Mouse (Mus musculus) neural tube, embryonic 11.5 days (tissue): Measurements from ENCODE around the gene Tiam1. TPM values are rescaled to one million over a fixed set of nuclear protein-coding genes. Genes with fewer than 3 reads are reported as not detected.

ENCODE experiments used
- ATAC-seq: fragments of 200-750 bp; cut with Nextera tagmentation; 2 replicates; pipeline ENCODE4 v1.8.0; 2017; ENCODE audit warnings: moderate number of reproducible peaks, mild to moderate bottlenecking, moderate TSS enrichment, moderate library complexity; ENCODE audit not compliant: insufficient read depth, low FRiP score, low TSS enrichment
- DNase-seq: peaks from one replicate; pipeline ENCODE4 v3.0.0-alpha.2; 2015; ENCODE audit warnings: low spot score
- H3K27ac ChIP-seq: fragments of 300-500 bp; sonication (generic); 2 replicates; pipeline ENCODE4 v1.5.1; 2014; ENCODE audit warnings: low read depth, mild to moderate bottlenecking, low read length
- H3K27me3 ChIP-seq: fragments of 300-500 bp; sonication (generic); 2 replicates; pipeline ENCODE4 v1.6.1; 2014; ENCODE audit warnings: mild to moderate bottlenecking, low read length, mixed read lengths; ENCODE audit not compliant: control insufficient read depth, insufficient read depth
- H3K36me3 ChIP-seq: fragments of 300-500 bp; sonication (generic); 2 replicates; pipeline ENCODE4 v1.6.1; 2014; ENCODE audit warnings: mild to moderate bottlenecking, low read length, moderate library complexity, mixed read lengths; ENCODE audit not compliant: control insufficient read depth, insufficient read depth
- H3K4me1 ChIP-seq: fragments of 300-500 bp; sonication (generic); 2 replicates; pipeline ENCODE4 v1.6.1; 2014; ENCODE audit warnings: low read length, mixed read lengths; ENCODE audit not compliant: control insufficient read depth, insufficient read depth
- H3K4me2 ChIP-seq: fragments of 300-500 bp; sonication (generic); 2 replicates; pipeline ENCODE4 v1.6.1; 2014; ENCODE audit warnings: low read depth, mild to moderate bottlenecking, moderate library complexity
- H3K4me3 ChIP-seq: fragments of 300-500 bp; sonication (generic); 2 replicates; pipeline ENCODE4 v1.5.1; 2014; ENCODE audit warnings: low read depth, low read length
- H3K9ac ChIP-seq: fragments of 300-500 bp; sonication (generic); 2 replicates; pipeline ENCODE4 v1.6.1; 2014; ENCODE audit warnings: mild to moderate bottlenecking, low read length
- H3K9me3 ChIP-seq: fragments of 300-500 bp; sonication (generic); 2 replicates; pipeline ENCODE4 v1.6.1; 2016; ENCODE audit warnings: low read length; ENCODE audit not compliant: control insufficient read depth
- WGBS: fragments of 180-500 bp; shearing (Covaris S2); extraction: QIAGEN DNeasy Blood & Tissue Kit; methylation state at CpG from one replicate; pipeline ENCODE4 v1.1.7; 2014; 5-methylcytosine and 5-hydroxymethylcytosine counted together
- polyA plus RNA-seq: library from polyadenylated mRNA; unstranded; fragments of >200 nt; fragmentation: Nextera tagmentation; extraction: Ambion mirVana; gene quantifications from 2 replicates; pipeline ENCODE4 v1.2.1, GENCODE M21; 2014

Gene Tiam1
- polyA plus RNA-seq, 1 experiment from 2014 or later: 27.7 TPM

- Histone ChIP-seq H3K4me1 (no peaks in the 10 kb centered on the region), H3K27me3 (no peaks in the 10 kb centered on the region), H3K9ac (no peak overlapping the region), H3K36me3 (no peaks in the 10 kb centered on the region), H3K4me3 (no peak overlapping the region), H3K4me2 (no peak overlapping the region), H3K27ac (no peak overlapping the region), H3K9me3 (no peaks in the 10 kb centered on the region)
- no peak for DNase-seq
- WGBS: 80% methylated on average over 8 of the region's 8 CpGs
- no peak for ATAC-seq
Observed at GRCm38 (mm10) chr16:89912686-89913375, 230.7 kb downstream of the Tiam1 start.

- WGBS: 82% methylated on average over 26 of the region's 26 CpGs
- no peaks in the 10 kb centered on the region for H3K27me3 ChIP-seq
- ATAC-seq (no peak), DNase-seq (no peak)
- H3K9me3 ChIP-seq: no peaks in the 10 kb centered on the region
- no peak overlapping the region for H3K9ac ChIP-seq
- H3K36me3 ChIP-seq: no peaks in the 10 kb centered on the region
- H3K4me3 ChIP-seq: no peak overlapping the region
- no peaks in the 10 kb centered on the region for H3K4me1 ChIP-seq
- H3K4me2 ChIP-seq: no peak overlapping the region
- no peak overlapping the region for H3K27ac ChIP-seq
Observed at GRCm38 (mm10) chr16:89909393-89910068, 234.0 kb downstream of the Tiam1 start.

- DNase-seq (no peak), ATAC-seq (no peak)
- no peaks in the 10 kb centered on the region for H3K36me3 ChIP-seq
- H3K9me3 ChIP-seq: no peaks in the 10 kb centered on the region
- WGBS: 86% methylated on average over 9 of the region's 9 CpGs
- H3K4me1 ChIP-seq: no peaks in the 10 kb centered on the region
- no peaks in the 10 kb centered on the region for H3K27me3 ChIP-seq
- no peak overlapping the region for H3K4me2 ChIP-seq
- H3K4me3 ChIP-seq: no peak overlapping the region
- H3K27ac ChIP-seq: no peak overlapping the region
- no peak overlapping the region for H3K9ac ChIP-seq
Observed at GRCm38 (mm10) chr16:89907651-89908050, 235.9 kb downstream of the Tiam1 start.

GRCm38 (mm10) chr16:89906909-89907308 lies 236.7 kb downstream of the Tiam1 start:
- H3K4me1 ChIP-seq: no peaks in the 10 kb centered on the region
- H3K27me3 ChIP-seq: no peaks in the 10 kb centered on the region
- H3K4me2 ChIP-seq: no peak overlapping the region
- H3K9me3 ChIP-seq: no peaks in the 10 kb centered on the region
- no peaks in the 10 kb centered on the region for H3K36me3 ChIP-seq
- H3K9ac ChIP-seq: no peak overlapping the region
- DNase-seq: no peak
- no peak overlapping the region for H3K27ac ChIP-seq
- 95% methylated on average over 7 of the region's 7 CpGs for WGBS
- no peak overlapping the region for H3K4me3 ChIP-seq
- no peak for ATAC-seq

GRCm38 (mm10) chr16:89905730-89906305 lies 237.8 kb downstream of the Tiam1 start:
- no peaks in the 10 kb centered on the region for H3K27me3 ChIP-seq
- no peaks in the 10 kb centered on the region for H3K4me1 ChIP-seq
- ATAC-seq (no peak), DNase-seq (no peak)
- H3K4me2 ChIP-seq: no peak overlapping the region
- H3K9ac ChIP-seq: no peak overlapping the region
- H3K4me3 ChIP-seq: no peak overlapping the region
- WGBS: 95% methylated on average over 1 of the region's 1 CpGs
- no peak overlapping the region for H3K27ac ChIP-seq
- no peaks in the 10 kb centered on the region for H3K9me3 ChIP-seq
- H3K36me3 ChIP-seq: no peaks in the 10 kb centered on the region

- H3K9ac ChIP-seq: no peak overlapping the region
- no peaks in the 10 kb centered on the region for H3K36me3 ChIP-seq
- DNase-seq (no peak), ATAC-seq (no peak)
- no peak overlapping the region for H3K27ac ChIP-seq
- no peaks in the 10 kb centered on the region for H3K27me3 ChIP-seq
- no peak overlapping the region for H3K4me2 ChIP-seq
- no peaks in the 10 kb centered on the region for H3K4me1 ChIP-seq
- WGBS: 97% methylated on average over 12 of the region's 12 CpGs
- no peak overlapping the region for H3K4me3 ChIP-seq
- H3K9me3 ChIP-seq: no peaks in the 10 kb centered on the region
Observed at GRCm38 (mm10) chr16:89904121-89904520, 239.4 kb downstream of the Tiam1 start.

GRCm38 (mm10) chr16:89902578-89903304 lies 240.8 kb downstream of the Tiam1 start:
- no peaks in the 10 kb centered on the region for H3K36me3 ChIP-seq
- no peak for DNase-seq
- no peak overlapping the region for H3K27ac ChIP-seq
- H3K4me3 ChIP-seq: no peak overlapping the region
- WGBS: 82% methylated on average over 12 of the region's 12 CpGs
- H3K4me2 ChIP-seq: no peak overlapping the region
- no peak for ATAC-seq
- no peaks in the 10 kb centered on the region for H3K27me3 ChIP-seq
- no peaks in the 10 kb centered on the region for H3K4me1 ChIP-seq
- no peak overlapping the region for H3K9ac ChIP-seq
- H3K9me3 ChIP-seq: no peaks in the 10 kb centered on the region

- Histone ChIP-seq H3K9ac (no peak overlapping the region), H3K4me2 (no peak overlapping the region), H3K36me3 (no peaks in the 10 kb centered on the region), H3K9me3 (no peaks in the 10 kb centered on the region), H3K27ac (no peak overlapping the region), H3K4me1 (no peaks in the 10 kb centered on the region), H3K4me3 (no peak overlapping the region), H3K27me3 (no peaks in the 10 kb centered on the region)
- DNase-seq: no peak
- no peak for ATAC-seq
- 33% methylated on average over 8 of the region's 8 CpGs for WGBS
Observed at GRCm38 (mm10) chr16:89900681-89901080, 242.9 kb downstream of the Tiam1 start.
